Mouse (Mus musculus) lung, embryonic 14.5 days (tissue): ENCODE results near the gene Pik3c2g. TPM values are rescaled to one million over a fixed set of nuclear protein-coding genes. Genes with fewer than 3 reads are reported as not detected.

ENCODE experiments used
- ATAC-seq: fragments of 200-750 bp; cut with Nextera tagmentation; 2 replicates; pipeline ENCODE4 v1.8.0; 2017; ENCODE audit warnings: mild to moderate bottlenecking, moderate TSS enrichment, moderate library complexity; ENCODE audit not compliant: insufficient read depth
- DNase-seq: peaks from one replicate; pipeline ENCODE4 v3.0.0-alpha.2; 2015
- H3K27ac ChIP-seq: fragments of 300-500 bp; sonication (generic); 2 replicates; pipeline ENCODE4 v1.5.1; 2014; ENCODE audit warnings: low read depth, mild to moderate bottlenecking, moderate library complexity
- H3K27me3 ChIP-seq: fragments of 300-500 bp; sonication (generic); 2 replicates; pipeline ENCODE4 v1.6.1; 2014; ENCODE audit warnings: low read length, control low read depth; ENCODE audit not compliant: insufficient read depth
- H3K36me3 ChIP-seq: fragments of 300-500 bp; sonication (generic); 2 replicates; pipeline ENCODE4 v1.6.1; 2014; ENCODE audit warnings: control low read depth; ENCODE audit not compliant: insufficient read depth
- H3K4me1 ChIP-seq: fragments of 300-500 bp; sonication (generic); 2 replicates; pipeline ENCODE4 v1.6.1; 2014; ENCODE audit warnings: antibody characterized with exemption, control low read depth; ENCODE audit not compliant: insufficient read depth
- H3K4me2 ChIP-seq: fragments of 300-500 bp; sonication (generic); 2 replicates; pipeline ENCODE4 v1.6.1; 2014; ENCODE audit warnings: mild to moderate bottlenecking
- H3K4me3 ChIP-seq: fragments of 300-500 bp; sonication (generic); 2 replicates; pipeline ENCODE4 v1.5.1; 2014; ENCODE audit warnings: low read depth, low read length
- H3K9ac ChIP-seq: fragments of 300-500 bp; sonication (generic); 2 replicates; pipeline ENCODE4 v1.6.1; 2014
- H3K9me3 ChIP-seq: fragments of 300-500 bp; sonication (generic); 2 replicates; pipeline ENCODE4 v1.6.1; 2016; ENCODE audit warnings: low read depth, low read length, control low read depth
- CTCF ChIP-seq: IDR thresholded peaks from 2 replicates; pipeline ENCODE4 v1.5.1; 2016; ENCODE audit warnings: antibody characterized with exemption, low read depth
- WGBS: fragments of 180-500 bp; shearing (Covaris S2); extraction: QIAGEN DNeasy Blood & Tissue Kit; methylation state at CpG from one replicate; pipeline ENCODE4 v1.1.7; 2014; 5-methylcytosine and 5-hydroxymethylcytosine counted together
- polyA plus RNA-seq: library from polyadenylated mRNA; unstranded; fragments of >200 nt; fragmentation: Nextera tagmentation; extraction: Ambion mirVana; gene quantifications from 2 replicates; pipeline ENCODE4 v1.2.1, GENCODE M21; 2014

Pik3c2g gene
- polyA plus RNA-seq, 1 experiment from 2014 or later = 1.1 TPM

DNA sequence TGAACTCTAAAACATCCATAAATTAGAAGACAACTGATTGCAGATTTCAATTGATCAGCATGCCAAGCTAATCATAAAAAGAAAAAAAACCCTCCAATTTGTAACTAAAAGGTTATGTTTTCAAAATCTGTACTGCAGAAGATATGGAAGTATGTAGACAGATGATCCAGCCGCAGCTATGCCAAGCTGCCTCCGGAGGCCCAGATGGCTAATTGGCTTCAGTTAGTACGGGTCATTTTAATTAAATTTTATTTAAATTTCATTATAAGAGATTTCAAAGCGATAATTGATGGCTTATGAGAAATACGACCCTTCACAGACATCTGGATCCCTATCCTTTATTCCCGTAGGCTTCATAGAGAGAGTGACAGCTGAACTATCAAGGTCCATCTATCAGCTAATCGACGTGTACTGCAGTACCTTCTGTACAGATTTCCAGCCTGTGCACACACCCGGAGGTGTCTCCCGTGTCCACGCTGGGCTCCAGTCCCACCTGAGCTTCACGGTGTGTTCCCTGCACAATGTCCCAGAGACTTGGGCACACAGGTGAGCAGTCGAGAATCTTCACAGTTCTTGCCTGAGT lies 132.7 kb downstream of the Pik3c2g start:
- ATAC-seq (no peak), DNase-seq (no peak)
- no peak for TF ChIP-seq CTCF
- Histone ChIP-seq H3K4me1 (no peaks in the 10 kb centered on the region), H3K9ac (no peak overlapping the region), H3K4me3 (no peak overlapping the region), H3K27me3 (no peaks in the 10 kb centered on the region), H3K36me3 (no peaks in the 10 kb centered on the region), H3K27ac (no peak overlapping the region), H3K9me3 (no peaks in the 10 kb centered on the region), H3K4me2 (no peak overlapping the region)
- 84% methylated on average over 13 of the region's 13 CpGs for WGBS

DNA sequence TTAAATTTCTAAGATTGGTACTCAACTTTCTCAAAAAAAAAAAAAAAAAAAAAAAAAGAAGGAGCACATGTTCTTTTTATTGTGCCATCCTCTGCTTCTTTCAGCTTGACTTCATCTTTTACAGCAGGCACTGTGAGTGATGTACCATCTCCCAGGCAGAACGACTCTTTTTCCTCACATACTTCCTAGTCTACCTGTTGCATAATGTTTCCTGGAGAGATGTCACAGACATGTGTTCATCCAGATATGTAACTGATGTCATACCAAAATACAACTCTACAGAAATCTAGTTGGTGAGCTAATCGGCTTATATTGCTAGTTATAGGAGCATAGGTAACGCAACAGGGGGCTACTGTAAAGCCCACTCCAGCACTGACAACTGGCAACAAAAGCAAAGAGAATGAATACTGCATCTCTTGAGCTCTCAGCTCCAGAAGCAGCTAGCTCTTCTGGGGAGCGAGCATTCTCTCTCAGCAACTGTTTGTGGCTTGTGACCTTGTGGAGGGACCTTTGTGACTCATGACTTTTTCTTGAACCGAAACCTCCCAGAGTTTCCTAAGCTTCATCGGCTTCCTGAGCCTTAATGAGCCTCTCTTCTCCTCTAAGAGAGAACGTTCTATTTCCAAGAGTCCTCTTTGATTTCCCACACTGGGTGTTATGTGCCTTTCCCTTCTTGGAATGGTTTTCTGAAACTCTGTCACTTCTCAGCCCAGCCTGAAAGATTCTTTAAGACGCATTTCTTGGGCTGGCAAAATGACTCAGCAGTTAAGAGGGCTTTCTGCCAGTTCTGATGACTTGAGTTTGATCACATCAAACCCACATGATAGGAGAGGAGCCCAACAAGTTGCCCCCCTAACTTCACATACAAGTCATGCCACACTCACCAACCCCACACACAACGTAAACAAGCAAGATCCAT lies 148.9 kb downstream of the Pik3c2g start:
- Histone ChIP-seq H3K9me3 (no peaks in the 10 kb centered on the region), H3K27me3 (no peaks in the 10 kb centered on the region), H3K9ac (no peak overlapping the region), H3K4me3 (no peak overlapping the region), H3K4me2 (no peak overlapping the region), H3K36me3 (no peaks in the 10 kb centered on the region), H3K4me1 (no peaks in the 10 kb centered on the region), H3K27ac (no peak overlapping the region)
- 79% methylated on average over 9 of the region's 9 CpGs for WGBS
- DNase-seq = no peak
- no peak for ATAC-seq
- TF ChIP-seq CTCF = no peak

DNA sequence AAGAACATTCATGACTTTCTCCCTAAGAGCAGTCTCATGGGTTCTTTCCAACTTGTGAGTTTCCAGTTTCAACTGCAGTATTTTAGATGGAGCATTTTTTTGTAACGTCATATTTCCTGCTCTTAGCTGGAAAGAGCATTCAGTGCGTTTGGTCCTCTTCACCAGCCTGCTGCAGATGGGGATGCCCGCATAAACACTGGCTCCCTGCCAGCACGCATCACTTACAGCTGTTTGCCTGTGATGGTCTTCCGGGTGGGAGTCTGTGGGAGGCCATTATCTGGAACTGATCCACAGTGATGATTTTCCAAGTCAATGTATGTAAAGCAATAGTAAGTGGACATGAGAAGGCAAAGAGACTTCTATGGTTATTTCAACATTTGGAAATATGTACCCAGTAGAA lies 151.3 kb downstream of the Pik3c2g start:
- Histone ChIP-seq H3K27me3 (no peaks in the 10 kb centered on the region), H3K4me2 (no peak overlapping the region), H3K4me1 (no peaks in the 10 kb centered on the region), H3K9me3 (no peaks in the 10 kb centered on the region), H3K4me3 (no peak overlapping the region), H3K27ac (no peak overlapping the region), H3K36me3 (no peaks in the 10 kb centered on the region), H3K9ac (no peak overlapping the region)
- ATAC-seq (peak; percentile 85), DNase-seq (peak; percentile 78)
- 31% methylated on average over 5 of the region's 5 CpGs for WGBS
- no peak for TF ChIP-seq CTCF

DNA sequence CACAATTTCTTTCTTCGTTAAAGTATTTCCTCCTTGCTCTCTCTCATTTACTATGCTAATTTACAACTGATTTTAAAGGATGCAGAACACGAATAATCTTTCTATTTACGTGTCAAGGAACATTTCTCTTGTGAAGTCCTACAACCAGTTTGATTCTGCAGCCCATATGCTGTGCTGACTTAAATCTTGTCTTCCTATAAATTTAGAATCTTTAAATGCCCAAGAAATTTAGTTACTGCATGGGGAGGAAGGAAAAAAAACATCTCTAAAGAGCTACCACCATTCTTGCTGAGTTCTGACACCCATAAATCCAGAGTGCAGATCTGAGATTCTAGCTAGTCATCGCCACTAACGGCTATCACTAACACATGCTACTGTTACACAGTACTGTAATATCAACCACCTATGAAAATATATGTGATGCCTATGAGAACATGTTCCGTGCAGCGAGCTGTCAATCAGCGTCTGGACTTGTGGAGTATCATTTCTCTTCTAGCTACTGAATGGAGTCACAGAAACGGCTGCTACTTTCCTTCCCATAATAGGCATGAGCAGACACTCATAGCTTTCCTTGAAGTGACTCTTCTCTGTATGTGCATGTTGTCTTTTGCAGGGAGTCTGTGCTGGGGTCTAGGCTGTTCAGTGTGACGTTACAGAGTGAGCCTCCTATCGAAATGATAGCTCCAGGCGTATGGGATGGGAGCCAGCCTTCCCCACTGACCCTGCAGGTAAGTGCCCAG lies 155.8 kb downstream of the Pik3c2g start:
- no peak for ATAC-seq
- Histone ChIP-seq H3K4me1 (no peaks in the 10 kb centered on the region), H3K27ac (no peak overlapping the region), H3K27me3 (no peaks in the 10 kb centered on the region), H3K4me2 (no peak overlapping the region), H3K36me3 (no peaks in the 10 kb centered on the region), H3K9ac (no peak overlapping the region), H3K9me3 (no peaks in the 10 kb centered on the region), H3K4me3 (no peak overlapping the region)
- no peak for TF ChIP-seq CTCF
- WGBS = 78% methylated on average over 12 of the region's 12 CpGs
- DNase-seq = no peak

DNA sequence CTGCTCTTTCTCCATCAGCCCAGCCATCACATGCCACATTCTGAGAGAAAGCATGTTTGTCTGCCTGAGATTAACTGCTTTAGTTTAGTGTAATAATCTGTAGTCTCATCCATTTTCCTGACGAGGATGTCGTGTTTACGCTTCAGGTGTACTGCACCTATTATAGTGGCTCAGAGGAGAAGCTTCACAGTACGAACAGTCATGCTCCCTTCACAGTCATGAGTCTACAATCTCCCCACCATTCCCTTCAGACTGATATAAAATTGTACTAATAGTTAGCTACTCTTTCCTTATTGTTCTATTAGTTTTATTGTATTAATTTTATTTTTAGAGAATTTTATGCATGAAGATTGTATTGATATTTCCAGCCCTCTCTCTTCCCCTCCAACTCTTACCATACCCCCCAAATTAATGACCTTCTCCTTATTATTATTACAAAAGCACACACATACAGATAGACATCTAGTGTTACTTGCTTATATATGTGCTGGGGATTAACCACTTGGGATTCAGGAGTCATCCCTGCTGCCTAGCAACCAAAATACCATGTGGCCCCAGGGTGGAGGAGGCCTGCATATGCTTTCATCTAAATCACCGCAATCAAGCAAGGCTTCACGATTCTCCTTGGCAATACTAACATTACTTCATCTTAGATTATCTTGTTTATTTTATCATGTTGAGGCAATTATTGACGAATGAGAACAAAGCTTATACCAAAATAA lies 159.9 kb downstream of the Pik3c2g start:
- no peak overlapping the region for H3K9ac ChIP-seq
- H3K27ac ChIP-seq = no peak overlapping the region
- no peak for TF ChIP-seq CTCF
- H3K27me3 ChIP-seq = no peaks in the 10 kb centered on the region
- no peak for ATAC-seq
- WGBS = 74% methylated on average over 7 of the region's 7 CpGs
- H3K4me3 ChIP-seq = no peak overlapping the region
- no peak for DNase-seq
- H3K36me3 ChIP-seq = no peaks in the 10 kb centered on the region
- no peaks in the 10 kb centered on the region for H3K4me1 ChIP-seq
- H3K9me3 ChIP-seq = no peaks in the 10 kb centered on the region
- no peak overlapping the region for H3K4me2 ChIP-seq

DNA sequence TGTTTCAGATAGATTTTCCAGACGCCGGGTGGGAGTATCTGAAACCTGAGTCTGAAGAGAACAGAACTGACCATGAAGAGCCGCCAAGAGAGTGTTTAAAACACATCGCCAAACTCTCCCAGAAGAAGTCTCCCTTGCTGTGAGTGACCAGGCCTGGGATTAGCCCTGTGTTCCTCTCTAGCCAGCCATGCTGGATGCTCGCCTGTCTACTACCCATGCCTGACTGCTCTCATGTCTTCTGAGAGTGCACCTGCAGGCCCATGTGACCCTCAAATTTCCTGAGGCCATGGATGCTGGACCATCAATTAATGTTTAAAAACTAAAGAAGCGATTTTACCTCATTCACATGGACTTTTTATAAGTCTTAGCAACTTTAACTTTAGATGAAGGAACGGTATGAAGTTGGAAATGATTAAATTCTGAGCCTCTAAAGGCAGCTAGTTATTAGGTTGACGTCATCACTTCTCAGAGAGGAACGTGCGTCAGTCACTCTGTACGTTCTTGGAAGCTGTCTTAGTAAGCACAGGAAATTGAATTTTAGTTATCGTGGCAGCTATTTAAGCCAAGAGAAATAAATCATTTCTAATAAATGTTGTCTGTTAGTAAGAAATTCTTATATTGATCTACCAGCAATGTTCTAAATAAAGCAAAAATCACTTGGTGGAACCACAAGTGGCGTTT lies 161.2 kb downstream of the Pik3c2g start:
- Histone ChIP-seq H3K9ac (no peak overlapping the region), H3K27ac (no peak overlapping the region), H3K36me3 (no peaks in the 10 kb centered on the region), H3K27me3 (no peaks in the 10 kb centered on the region), H3K9me3 (no peaks in the 10 kb centered on the region), H3K4me1 (no peaks in the 10 kb centered on the region), H3K4me2 (no peak overlapping the region), H3K4me3 (no peak overlapping the region)
- no peak for TF ChIP-seq CTCF
- WGBS = 78% methylated on average over 13 of the region's 13 CpGs
- ATAC-seq (no peak), DNase-seq (no peak)
